Mouse (Mus musculus): Measurements from ENCODE around the gene Adam12. TPM values are rescaled to one million over a fixed set of nuclear protein-coding genes. Genes with fewer than 3 reads are reported as not detected.
A peak's percentile ranks its signal among the peaks of the same experiment; 100 is the strongest.

Gene Adam12
- polyA plus RNA-seq, 1 experiment from 2014 or later, result 24.7 TPM

DNA sequence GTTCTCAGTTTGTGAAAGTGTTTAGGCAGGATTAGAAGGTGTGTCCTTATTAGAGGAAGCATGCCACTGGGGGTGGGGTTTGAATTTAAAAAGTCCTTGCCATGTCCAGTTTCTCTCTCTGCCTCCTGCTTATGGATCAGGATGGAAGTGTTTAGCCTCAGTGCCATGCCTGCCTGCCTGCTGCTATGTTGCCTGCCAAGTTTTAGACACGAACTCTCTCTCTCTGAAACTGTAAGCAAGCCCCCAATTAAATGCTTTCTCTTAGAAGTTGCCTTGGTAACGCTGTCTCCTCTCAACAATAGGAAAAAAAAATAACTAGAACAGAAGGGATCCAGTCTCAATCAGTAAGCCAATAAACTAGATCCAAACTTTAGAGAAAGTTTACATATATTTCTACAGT, 110.5 kb downstream of the Adam12 start:
- H3K4me3 ChIP-seq (ENCODE audit: low read depth, low read length), result no peak overlapping the region
- no peak for ATAC-seq (ENCODE audit: low read depth)
- DNase-seq (ENCODE audit: low spot score), result peak; percentile 37
- no peak overlapping the region for H3K4me2 ChIP-seq (ENCODE audit: low read depth, low read length)
- H3K9me3 ChIP-seq (ENCODE audit: control insufficient read depth, low read length), result no peaks in the 10 kb centered on the region
- no peaks in the 10 kb centered on the region for H3K4me1 ChIP-seq (ENCODE audit: control insufficient read depth, insufficient read depth, low read length)
- no peaks in the 10 kb centered on the region for H3K27me3 ChIP-seq (replicated peaks; ENCODE audit: control insufficient read depth, insufficient read depth, low read length)
- H3K36me3 ChIP-seq (ENCODE audit: control insufficient read depth, insufficient read depth, low read length), result no peaks in the 10 kb centered on the region
- WGBS, result 29% methylated on average over 2 of the region's 2 CpGs
- H3K27ac ChIP-seq (replicated peaks; ENCODE audit: low read depth, low read length), result no peak overlapping the region
- H3K9ac ChIP-seq (ENCODE audit: low read depth, low read length), result no peak overlapping the region

DNA sequence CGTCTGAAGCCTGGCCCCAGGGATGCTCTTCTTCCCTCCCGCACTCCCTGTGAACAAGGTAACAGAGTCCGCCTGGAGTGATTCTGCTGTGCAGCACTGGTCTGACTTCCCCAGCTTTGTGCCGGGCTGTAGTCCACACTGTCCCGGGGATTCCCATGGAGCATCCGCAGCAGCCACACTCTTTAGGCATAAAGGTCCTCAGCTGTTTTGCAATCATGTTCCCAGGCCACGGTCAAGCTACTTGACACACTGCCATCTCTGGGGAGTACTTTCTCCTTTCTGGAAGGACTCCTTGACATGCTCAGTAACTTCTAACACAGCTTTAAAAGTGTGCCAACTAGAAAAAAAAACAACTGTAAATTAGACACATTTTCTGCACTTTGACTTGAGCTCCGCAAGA, 116.5 kb downstream of the Adam12 start:
- Histone ChIP-seq H3K27ac (replicated peaks; ENCODE audit: low read depth, low read length) (no peak overlapping the region), H3K4me1 (ENCODE audit: control insufficient read depth, insufficient read depth, low read length) (no peaks in the 10 kb centered on the region), H3K9ac (ENCODE audit: low read depth, low read length) (no peak overlapping the region), H3K36me3 (ENCODE audit: control insufficient read depth, insufficient read depth, low read length) (no peaks in the 10 kb centered on the region), H3K27me3 (replicated peaks; ENCODE audit: control insufficient read depth, insufficient read depth, low read length) (no peaks in the 10 kb centered on the region), H3K4me3 (ENCODE audit: low read depth, low read length) (no peak overlapping the region), H3K9me3 (ENCODE audit: control insufficient read depth, low read length) (no peaks in the 10 kb centered on the region), H3K4me2 (ENCODE audit: low read depth, low read length) (no peak overlapping the region)
- WGBS, result 83% methylated on average over 8 of the region's 8 CpGs
- ATAC-seq (ENCODE audit: low read depth) (no peak), DNase-seq (ENCODE audit: low spot score) (no peak)

DNA sequence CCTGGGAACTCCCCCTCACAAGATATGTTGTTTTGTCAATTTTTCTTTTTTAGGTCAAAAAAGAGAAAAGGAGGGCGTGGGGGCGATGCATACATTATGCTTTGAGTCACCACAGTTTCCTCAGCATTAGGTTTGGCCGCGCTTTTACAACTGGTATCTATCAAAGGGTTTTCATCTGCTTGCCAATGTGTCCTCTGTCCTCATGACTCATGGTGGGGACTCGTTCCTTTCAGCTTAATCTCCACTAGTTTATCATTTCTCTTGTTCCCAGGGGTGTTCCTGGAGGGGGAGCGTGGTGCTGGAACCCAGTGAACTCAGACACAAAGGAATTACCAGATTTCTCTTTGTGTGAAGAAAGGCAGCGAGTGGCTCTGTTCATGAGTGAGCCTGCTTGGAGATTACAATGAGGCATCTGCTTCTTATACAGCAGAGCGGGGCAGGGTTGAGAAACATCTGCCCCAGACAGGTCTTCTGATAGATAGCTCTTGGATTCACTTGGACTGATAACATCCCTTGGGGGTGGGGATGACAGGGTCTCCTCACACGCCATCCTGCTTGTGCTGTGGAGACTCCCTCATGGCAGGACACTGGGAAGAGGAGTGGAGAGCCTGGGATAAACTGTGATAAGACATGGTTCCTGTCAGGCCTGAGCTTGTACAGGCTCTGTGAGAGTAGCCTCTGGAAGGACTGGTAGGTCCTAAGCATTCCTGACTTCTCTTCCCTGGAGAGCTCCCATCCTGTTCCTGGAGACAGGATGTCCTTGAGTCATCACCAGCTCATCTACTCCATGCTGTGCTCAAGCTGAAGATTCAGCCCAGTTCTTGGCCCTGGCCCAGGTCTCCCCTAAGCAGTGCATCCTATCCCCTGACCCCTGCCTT, 117.4 kb downstream of the Adam12 start:
- DNase-seq (ENCODE audit: low spot score) (peak; percentile 12), ATAC-seq (ENCODE audit: low read depth) (no peak)
- WGBS, result 83% methylated on average over 9 of the region's 9 CpGs

DNA sequence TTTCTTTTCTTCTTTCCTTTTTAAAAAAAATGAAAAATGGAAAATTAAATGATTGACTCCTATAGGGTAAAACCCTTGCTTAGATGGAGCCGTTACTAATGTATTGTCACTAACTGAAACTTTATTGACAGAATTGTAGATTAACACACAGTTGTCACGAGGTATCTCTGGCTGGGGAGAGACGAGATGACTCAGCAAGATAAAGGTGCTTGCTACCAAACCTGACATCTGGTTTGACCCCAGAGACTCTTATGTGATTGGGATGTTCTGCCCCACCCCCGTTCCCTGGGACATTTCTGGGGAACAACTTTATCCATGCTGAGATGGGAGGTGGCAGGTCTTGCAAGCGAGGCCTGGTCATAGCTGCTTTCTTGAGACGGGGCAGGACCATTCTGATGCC, 118.1 kb downstream of the Adam12 start:
- Histone ChIP-seq H3K4me1 (ENCODE audit: control insufficient read depth, insufficient read depth, low read length) (no peaks in the 10 kb centered on the region), H3K9ac (ENCODE audit: low read depth, low read length) (no peak overlapping the region), H3K27me3 (replicated peaks; ENCODE audit: control insufficient read depth, insufficient read depth, low read length) (no peaks in the 10 kb centered on the region), H3K9me3 (ENCODE audit: control insufficient read depth, low read length) (no peaks in the 10 kb centered on the region), H3K36me3 (ENCODE audit: control insufficient read depth, insufficient read depth, low read length) (no peaks in the 10 kb centered on the region), H3K4me3 (ENCODE audit: low read depth, low read length) (no peak overlapping the region), H3K4me2 (ENCODE audit: low read depth, low read length) (no peak overlapping the region), H3K27ac (replicated peaks; ENCODE audit: low read depth, low read length) (no peak overlapping the region)
- ATAC-seq (ENCODE audit: low read depth), result no peak
- no peak for DNase-seq (ENCODE audit: low spot score)
- 75% methylated on average over 6 of the region's 6 CpGs for WGBS

More for the DNA sequence above, 117.4 kb downstream of the Adam12 start:
- no peaks in the 10 kb centered on the region for H3K36me3 ChIP-seq (ENCODE audit: control insufficient read depth, insufficient read depth, low read length)
- H3K9me3 ChIP-seq (ENCODE audit: control insufficient read depth, low read length), result no peaks in the 10 kb centered on the region
- no peak overlapping the region for H3K4me3 ChIP-seq (ENCODE audit: low read depth, low read length)
- H3K27me3 ChIP-seq (replicated peaks; ENCODE audit: control insufficient read depth, insufficient read depth, low read length), result no peaks in the 10 kb centered on the region
- H3K4me1 ChIP-seq (ENCODE audit: control insufficient read depth, insufficient read depth, low read length), result no peaks in the 10 kb centered on the region
- H3K9ac ChIP-seq (ENCODE audit: low read depth, low read length), result no peak overlapping the region
- H3K4me2 ChIP-seq (ENCODE audit: low read depth, low read length), result no peak overlapping the region
- no peak overlapping the region for H3K27ac ChIP-seq (replicated peaks; ENCODE audit: low read depth, low read length)

DNA sequence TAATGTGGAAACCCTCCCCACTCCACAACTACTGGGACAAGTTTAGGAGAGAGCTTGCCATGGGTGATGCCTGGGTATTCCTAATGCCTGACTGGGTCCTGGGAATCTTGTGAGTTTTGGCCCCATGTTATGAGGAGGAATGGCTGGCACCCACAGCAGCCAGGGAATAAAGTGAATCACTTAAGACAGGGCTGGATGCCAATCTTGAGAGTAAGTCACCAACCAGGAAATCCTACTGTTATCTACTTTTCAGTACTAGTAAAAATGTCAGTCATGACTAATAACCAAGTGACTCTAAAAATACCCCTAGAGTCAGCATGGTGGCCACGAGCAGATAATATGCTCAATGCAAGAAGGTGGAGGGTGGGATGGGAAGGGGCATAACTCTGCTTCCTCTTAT, 121.8 kb downstream of the Adam12 start:
- Histone ChIP-seq H3K9ac (ENCODE audit: low read depth, low read length) (no peak overlapping the region), H3K36me3 (ENCODE audit: control insufficient read depth, insufficient read depth, low read length) (no peaks in the 10 kb centered on the region), H3K4me3 (ENCODE audit: low read depth, low read length) (no peak overlapping the region), H3K9me3 (ENCODE audit: control insufficient read depth, low read length) (no peaks in the 10 kb centered on the region), H3K27ac (replicated peaks; ENCODE audit: low read depth, low read length) (no peak overlapping the region), H3K4me2 (ENCODE audit: low read depth, low read length) (no peak overlapping the region), H3K27me3 (replicated peaks; ENCODE audit: control insufficient read depth, insufficient read depth, low read length) (no peaks in the 10 kb centered on the region), H3K4me1 (ENCODE audit: control insufficient read depth, insufficient read depth, low read length) (no peaks in the 10 kb centered on the region)
- DNase-seq (ENCODE audit: low spot score), result no peak
- 89% methylated on average over 1 of the region's 1 CpGs for WGBS
- ATAC-seq (ENCODE audit: low read depth), result no peak

DNA sequence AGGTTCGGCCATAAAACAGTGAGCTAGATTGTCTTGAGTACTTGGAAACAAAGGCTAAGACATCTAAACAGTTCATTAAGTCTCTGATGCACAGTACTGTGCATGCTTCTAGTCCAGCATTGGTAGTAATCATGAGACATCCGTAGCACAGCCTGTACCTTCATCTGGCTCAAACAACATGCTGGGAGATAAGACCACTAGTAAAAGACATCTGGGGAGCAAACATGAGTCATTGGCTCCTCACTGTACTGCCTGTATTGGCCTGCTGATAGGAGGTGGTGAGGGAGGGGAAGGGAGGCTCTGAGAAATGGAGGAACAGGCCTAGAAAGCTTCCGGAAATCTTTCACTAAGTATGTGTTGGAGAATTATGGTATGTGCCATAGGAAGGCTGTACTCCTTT, 124.1 kb downstream of the Adam12 start:
- no peaks in the 10 kb centered on the region for H3K27me3 ChIP-seq (replicated peaks; ENCODE audit: control insufficient read depth, insufficient read depth, low read length)
- no peak overlapping the region for H3K9ac ChIP-seq (ENCODE audit: low read depth, low read length)
- no peak for DNase-seq (ENCODE audit: low spot score)
- WGBS, result 82% methylated on average over 3 of the region's 3 CpGs
- no peak for ATAC-seq (ENCODE audit: low read depth)
- H3K36me3 ChIP-seq (ENCODE audit: control insufficient read depth, insufficient read depth, low read length), result no peaks in the 10 kb centered on the region
- no peak overlapping the region for H3K27ac ChIP-seq (replicated peaks; ENCODE audit: low read depth, low read length)
- no peak overlapping the region for H3K4me3 ChIP-seq (ENCODE audit: low read depth, low read length)
- no peaks in the 10 kb centered on the region for H3K9me3 ChIP-seq (ENCODE audit: control insufficient read depth, low read length)
- H3K4me2 ChIP-seq (ENCODE audit: low read depth, low read length), result no peak overlapping the region
- H3K4me1 ChIP-seq (ENCODE audit: control insufficient read depth, insufficient read depth, low read length), result no peaks in the 10 kb centered on the region

DNA sequence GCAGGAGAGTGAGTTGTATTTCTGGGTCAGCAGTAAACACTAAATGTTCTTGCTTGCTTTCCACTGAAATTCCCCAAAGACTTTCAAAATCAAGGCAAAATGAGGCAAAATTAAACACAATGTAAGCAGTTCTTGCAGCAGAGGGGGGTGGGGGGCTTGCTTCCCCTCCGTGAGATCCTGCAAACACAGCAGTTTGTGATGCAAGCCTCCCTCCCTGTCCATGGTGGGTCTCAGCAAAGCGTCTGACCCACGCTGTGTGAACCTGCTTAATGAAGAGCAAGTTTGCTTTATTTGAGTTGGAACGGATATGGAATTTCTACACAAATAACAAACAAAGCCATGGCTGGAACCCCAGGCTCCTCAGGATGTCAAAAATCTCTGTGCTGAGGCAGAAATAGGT, 132.9 kb downstream of the Adam12 start:
- WGBS, result 37% methylated on average over 4 of the region's 4 CpGs
- H3K9ac ChIP-seq (ENCODE audit: low read depth, low read length), result no peak overlapping the region
- no peaks in the 10 kb centered on the region for H3K27me3 ChIP-seq (replicated peaks; ENCODE audit: control insufficient read depth, insufficient read depth, low read length)
- no peaks in the 10 kb centered on the region for H3K36me3 ChIP-seq (ENCODE audit: control insufficient read depth, insufficient read depth, low read length)
- ATAC-seq (ENCODE audit: low read depth) (no peak), DNase-seq (ENCODE audit: low spot score) (peak; percentile 56)
- peaks cover 7% of the 10 kb centered on the region; the same call in 1 of the 2 replicates for H3K4me1 ChIP-seq (ENCODE audit: control insufficient read depth, insufficient read depth, low read length)
- no peak overlapping the region for H3K4me2 ChIP-seq (ENCODE audit: low read depth, low read length)
- no peak overlapping the region for H3K4me3 ChIP-seq (ENCODE audit: low read depth, low read length)
- H3K27ac ChIP-seq (replicated peaks; ENCODE audit: low read depth, low read length), result peak overlapping the region; percentile 33; the same call in 1 of the 2 replicates
- no peaks in the 10 kb centered on the region for H3K9me3 ChIP-seq (ENCODE audit: control insufficient read depth, low read length)

DNA sequence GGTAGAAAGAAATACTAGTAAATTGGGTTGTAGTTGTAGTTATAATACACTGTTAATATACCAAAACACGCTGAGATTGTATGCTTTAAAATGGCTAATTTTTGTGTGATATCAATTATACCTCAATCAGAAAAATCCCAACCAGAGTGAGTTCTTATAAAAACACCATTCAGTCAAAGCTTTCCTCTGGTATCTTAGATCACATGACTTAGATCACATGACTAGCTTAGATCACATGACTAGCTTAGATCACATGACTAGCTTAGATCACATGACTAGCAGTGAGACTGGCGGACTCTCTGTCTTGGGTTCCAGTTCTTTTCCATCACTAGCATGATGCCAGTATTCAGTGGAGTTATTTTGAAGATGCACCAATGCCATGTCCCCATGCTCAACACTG, 134.1 kb downstream of the Adam12 start:
- 94% methylated on average over 2 of the region's 2 CpGs for WGBS
- H3K9ac ChIP-seq (ENCODE audit: low read depth, low read length), result no peak overlapping the region
- H3K27ac ChIP-seq (replicated peaks; ENCODE audit: low read depth, low read length), result no peak overlapping the region
- DNase-seq (ENCODE audit: low spot score), result no peak
- no peak overlapping the region for H3K4me2 ChIP-seq (ENCODE audit: low read depth, low read length)
- no peak for ATAC-seq (ENCODE audit: low read depth)
- H3K4me1 ChIP-seq (ENCODE audit: control insufficient read depth, insufficient read depth, low read length), result peaks cover 10% of the 10 kb centered on the region; the same call in 1 of the 2 replicates
- H3K36me3 ChIP-seq (ENCODE audit: control insufficient read depth, insufficient read depth, low read length), result no peaks in the 10 kb centered on the region
- H3K9me3 ChIP-seq (ENCODE audit: control insufficient read depth, low read length), result no peaks in the 10 kb centered on the region
- H3K4me3 ChIP-seq (ENCODE audit: low read depth, low read length), result no peak overlapping the region
- H3K27me3 ChIP-seq (replicated peaks; ENCODE audit: control insufficient read depth, insufficient read depth, low read length), result no peaks in the 10 kb centered on the region

DNA sequence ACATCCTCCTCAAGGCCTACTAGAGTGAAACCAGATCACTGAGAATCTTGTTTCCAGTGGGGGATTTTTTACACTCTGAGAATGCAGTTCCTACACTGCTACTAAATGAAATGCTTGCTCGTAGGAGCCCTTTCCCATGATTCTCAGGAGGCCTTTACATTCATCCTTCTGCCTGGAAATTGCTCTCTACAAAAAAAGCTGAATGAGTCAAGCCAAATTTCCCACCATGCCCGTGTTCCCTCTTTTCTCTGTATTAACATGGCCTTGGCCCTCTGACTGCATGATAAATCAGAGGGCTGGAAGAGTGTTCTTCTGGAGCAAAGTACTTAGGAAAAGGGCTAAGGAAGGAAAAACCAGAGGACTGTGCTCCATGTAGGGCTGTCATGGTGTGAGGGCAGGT, 138.1 kb downstream of the Adam12 start:
- Histone ChIP-seq H3K4me3 (ENCODE audit: low read depth, low read length) (no peak overlapping the region), H3K4me2 (ENCODE audit: low read depth, low read length) (no peak overlapping the region), H3K27me3 (replicated peaks; ENCODE audit: control insufficient read depth, insufficient read depth, low read length) (no peaks in the 10 kb centered on the region), H3K9ac (ENCODE audit: low read depth, low read length) (no peak overlapping the region), H3K4me1 (ENCODE audit: control insufficient read depth, insufficient read depth, low read length) (peaks cover 12% of the 10 kb centered on the region), H3K27ac (replicated peaks; ENCODE audit: low read depth, low read length) (0 out of 2 replicates have a peak overlapping the region, but pooled peaks have one; percentile 31), H3K36me3 (ENCODE audit: control insufficient read depth, insufficient read depth, low read length) (no peaks in the 10 kb centered on the region), H3K9me3 (ENCODE audit: control insufficient read depth, low read length) (no peaks in the 10 kb centered on the region)
- WGBS, result 29% methylated on average over 2 of the region's 2 CpGs
- DNase-seq (ENCODE audit: low spot score) (peak; percentile 60), ATAC-seq (ENCODE audit: low read depth) (no peak)
